Mouse (Mus musculus) macrophage (primary cell): ENCODE measurements around the gene Dpp10. TPM values are rescaled to one million over a fixed set of nuclear protein-coding genes. Genes with fewer than 3 reads are reported as not detected.

ENCODE experiments used
- H3K27ac ChIP-seq: fragments of 350-480 bp; formaldehyde crosslinking; 2 replicates; pipeline ENCODE4 v1.9.0; 2021
- H3K36me3 ChIP-seq: fragments of 350-480 bp; formaldehyde crosslinking; 2 replicates; pipeline ENCODE4 v1.9.0; 2021; ENCODE audit errors: inconsistent target
- H3K4me3 ChIP-seq: fragments of 350-480 bp; formaldehyde crosslinking; 2 replicates; pipeline ENCODE4 v1.9.0; 2021; ENCODE audit errors: inconsistent target
- H3K79me2 ChIP-seq: fragments of 350-480 bp; formaldehyde crosslinking; 2 replicates; pipeline ENCODE4 v1.9.0; 2021; ENCODE audit errors: inconsistent target
- WGBS: methylation state at CpG from one replicate; pipeline ENCODE4 v1.1.7; 2026; ENCODE audit warnings: inconsistent platforms; ENCODE audit not compliant: missing documents; 5-methylcytosine and 5-hydroxymethylcytosine counted together
- polyA plus RNA-seq: library from polyadenylated mRNA; stranded (reverse); fragments of 250-400 nt; gene quantifications from 3 replicates; pipeline ENCODE4 v1.2.4, GENCODE M21; 2018; ENCODE audit warnings: inconsistent platforms

Dpp10 gene
- polyA plus RNA-seq, 1 experiment from 2014 or later = not detected

- H3K79me2 ChIP-seq = no peaks in the 10 kb centered on the region
- WGBS = 92% methylated on average over 4 of the region's 4 CpGs
- no peaks in the 10 kb centered on the region for H3K36me3 ChIP-seq
- no peak overlapping the region for H3K4me3 ChIP-seq
- no peak overlapping the region for H3K27ac ChIP-seq
Measured at GRCm38 (mm10) chr1:123946149-123946548, 99.2 kb downstream of the Dpp10 start.

- 80% methylated on average over 1 of the region's 1 CpGs for WGBS
- H3K4me3 ChIP-seq = no peak overlapping the region
Measured at GRCm38 (mm10) chr1:123940826-123941225, 104.5 kb downstream of the Dpp10 start.

GRCm38 (mm10) chr1:123933812-123934727 lies 111.3 kb downstream of the Dpp10 start:
- WGBS = 23% methylated on average over 7 of the region's 7 CpGs
- no peaks in the 10 kb centered on the region for H3K79me2 ChIP-seq
- H3K27ac ChIP-seq = peak overlapping the region; percentile 84
- no peaks in the 10 kb centered on the region for H3K36me3 ChIP-seq
- H3K4me3 ChIP-seq = no peak overlapping the region; the same call in 1 of the 2 replicates

More at GRCm38 (mm10) chr1:123940826-123941225, 104.5 kb downstream of the Dpp10 start:
- Histone ChIP-seq H3K27ac (no peak overlapping the region), H3K36me3 (no peaks in the 10 kb centered on the region), H3K79me2 (no peaks in the 10 kb centered on the region)

- no peak overlapping the region for H3K27ac ChIP-seq
- 79% methylated on average over 3 of the region's 3 CpGs for WGBS
- no peak overlapping the region for H3K4me3 ChIP-seq
- H3K36me3 ChIP-seq = no peaks in the 10 kb centered on the region
- H3K79me2 ChIP-seq = no peaks in the 10 kb centered on the region
Measured at GRCm38 (mm10) chr1:123928003-123928370, 117.4 kb downstream of the Dpp10 start.

- Histone ChIP-seq H3K36me3 (no peaks in the 10 kb centered on the region), H3K79me2 (no peaks in the 10 kb centered on the region), H3K4me3 (no peak overlapping the region), H3K27ac (no peak overlapping the region)
Measured at GRCm38 (mm10) chr1:123927278-123928002, 117.9 kb downstream of the Dpp10 start.

- 80% methylated on average over 1 of the region's 1 CpGs for WGBS
- H3K4me3 ChIP-seq = no peak overlapping the region
- H3K79me2 ChIP-seq = no peaks in the 10 kb centered on the region
- no peaks in the 10 kb centered on the region for H3K36me3 ChIP-seq
- no peak overlapping the region for H3K27ac ChIP-seq
Measured at GRCm38 (mm10) chr1:123924905-123925304, 120.5 kb downstream of the Dpp10 start.

GRCm38 (mm10) chr1:123923907-123924306 lies 121.5 kb downstream of the Dpp10 start:
- WGBS = 88% methylated on average over 2 of the region's 2 CpGs
- H3K4me3 ChIP-seq = no peak overlapping the region
- H3K36me3 ChIP-seq = no peaks in the 10 kb centered on the region
- H3K79me2 ChIP-seq = no peaks in the 10 kb centered on the region
- no peak overlapping the region for H3K27ac ChIP-seq

GRCm38 (mm10) chr1:123919606-123920005 lies 125.8 kb downstream of the Dpp10 start:
- Histone ChIP-seq H3K36me3 (no peaks in the 10 kb centered on the region), H3K79me2 (no peaks in the 10 kb centered on the region), H3K4me3 (no peak overlapping the region), H3K27ac (peak overlapping the region; percentile 42)
- WGBS = 83% methylated on average over 1 of the region's 1 CpGs

GRCm38 (mm10) chr1:123902628-123903027 lies 142.7 kb downstream of the Dpp10 start:
- Histone ChIP-seq H3K36me3 (no peaks in the 10 kb centered on the region), H3K4me3 (no peak overlapping the region), H3K79me2 (no peaks in the 10 kb centered on the region), H3K27ac (no peak overlapping the region)
- WGBS = 71% methylated on average over 4 of the region's 5 CpGs

GRCm38 (mm10) chr1:123901218-123901617 lies 144.1 kb downstream of the Dpp10 start:
- H3K27ac ChIP-seq = no peak overlapping the region
- H3K4me3 ChIP-seq = no peak overlapping the region
- 81% methylated on average over 4 of the region's 4 CpGs for WGBS

GRCm38 (mm10) chr1:123887243-123887642 lies 158.1 kb downstream of the Dpp10 start:
- H3K4me3 ChIP-seq = no peak overlapping the region
- H3K79me2 ChIP-seq = no peaks in the 10 kb centered on the region
- whole genome bisulfite sequencing = 80% methylated on average over 1 of the region's 1 CpGs
- H3K36me3 ChIP-seq = no peaks in the 10 kb centered on the region
- no peak overlapping the region for H3K27ac ChIP-seq

More at GRCm38 (mm10) chr1:123901218-123901617, 144.1 kb downstream of the Dpp10 start:
- Histone ChIP-seq H3K36me3 (no peaks in the 10 kb centered on the region), H3K79me2 (no peaks in the 10 kb centered on the region)

GRCm38 (mm10) chr1:123846881-123847280 lies 198.5 kb downstream of the Dpp10 start:
- WGBS = 89% methylated on average over 3 of the region's 3 CpGs
- no peaks in the 10 kb centered on the region for H3K79me2 ChIP-seq
- H3K27ac ChIP-seq = no peak overlapping the region
- no peak overlapping the region for H3K4me3 ChIP-seq
- no peaks in the 10 kb centered on the region for H3K36me3 ChIP-seq

- H3K27ac ChIP-seq = no peak overlapping the region
- H3K4me3 ChIP-seq = no peak overlapping the region
- no peaks in the 10 kb centered on the region for H3K36me3 ChIP-seq
- no peaks in the 10 kb centered on the region for H3K79me2 ChIP-seq
- 33% methylated on average over 1 of the region's 1 CpGs for WGBS
Measured at GRCm38 (mm10) chr1:123801206-123801605, 244.2 kb downstream of the Dpp10 start.

- Histone ChIP-seq H3K36me3 (no peaks in the 10 kb centered on the region), H3K79me2 (no peaks in the 10 kb centered on the region), H3K4me3 (no peak overlapping the region), H3K27ac (no peak overlapping the region)
- 75% methylated on average over 2 of the region's 2 CpGs for WGBS
Measured at GRCm38 (mm10) chr1:123765511-123765910, 279.8 kb downstream of the Dpp10 start.

- WGBS = 84% methylated on average over 3 of the region's 3 CpGs
- no peak overlapping the region for H3K27ac ChIP-seq
- H3K36me3 ChIP-seq = no peaks in the 10 kb centered on the region
- no peak overlapping the region for H3K4me3 ChIP-seq
- H3K79me2 ChIP-seq = no peaks in the 10 kb centered on the region
Measured at GRCm38 (mm10) chr1:123762272-123762671, 283.1 kb downstream of the Dpp10 start.
